Mouse (Mus musculus) stomach, embryonic 14.5 days (tissue): Measurements from ENCODE around the gene Prkcg. TPM values are rescaled to one million over a fixed set of nuclear protein-coding genes. Genes with fewer than 3 reads are reported as not detected.

Experiments
- ATAC-seq: fragments of 200-750 bp; cut with Nextera tagmentation; 2 replicates; pipeline ENCODE4 v1.8.0; 2017; ENCODE audit warnings: low read depth, moderate TSS enrichment; ENCODE audit not compliant: insufficient number of reproducible peaks, insufficient read depth, low FRiP score
- H3K27ac ChIP-seq: fragments of 300-500 bp; sonication (generic); 2 replicates; pipeline ENCODE4 v1.5.1; 2014; ENCODE audit warnings: mild to moderate bottlenecking, low read length, moderate library complexity, mixed read lengths
- H3K27me3 ChIP-seq: fragments of 300-500 bp; sonication (generic); 2 replicates; pipeline ENCODE4 v1.6.1; 2014; ENCODE audit warnings: low read length, control low read depth, mixed read lengths; ENCODE audit not compliant: control insufficient read depth, insufficient read depth
- H3K36me3 ChIP-seq: fragments of 300-500 bp; sonication (generic); 2 replicates; pipeline ENCODE4 v1.6.1; 2014; ENCODE audit warnings: mild to moderate bottlenecking, control low read depth, low read length, moderate library complexity, mixed read lengths; ENCODE audit not compliant: control insufficient read depth, insufficient read depth
- H3K4me1 ChIP-seq: fragments of 300-500 bp; sonication (generic); 2 replicates; pipeline ENCODE4 v1.6.1; 2014; ENCODE audit warnings: low read length, control low read depth, mixed read lengths; ENCODE audit not compliant: control insufficient read depth, insufficient read depth
- H3K4me2 ChIP-seq: fragments of 300-500 bp; sonication (generic); replicated peaks from 2 replicates; pipeline ENCODE4 v1.6.1; 2014; ENCODE audit warnings: low read depth, low read length, control low read depth
- H3K4me3 ChIP-seq: fragments of 300-500 bp; sonication (generic); 2 replicates; pipeline ENCODE4 v1.5.1; 2014; ENCODE audit warnings: low read depth, low read length, control low read depth
- H3K9ac ChIP-seq: fragments of 300-500 bp; sonication (generic); replicated peaks from 2 replicates; pipeline ENCODE4 v1.6.1; 2014; ENCODE audit warnings: low read depth, mild to moderate bottlenecking, control low read depth, low read length, moderate library complexity, mixed read lengths
- H3K9me3 ChIP-seq: fragments of 300-500 bp; sonication (generic); 2 replicates; pipeline ENCODE4 v1.6.1; 2016; ENCODE audit warnings: low read depth, low read length, control low read depth; ENCODE audit not compliant: control insufficient read depth
- WGBS: fragments of 180-500 bp; shearing (Covaris S2); extraction: QIAGEN DNeasy Blood & Tissue Kit; methylation state at CpG from one replicate; pipeline ENCODE4 v1.1.7; 2014; 5-methylcytosine and 5-hydroxymethylcytosine counted together
- polyA plus RNA-seq: library from polyadenylated mRNA; unstranded; fragments of >200 nt; fragmentation: Nextera tagmentation; extraction: Ambion mirVana; gene quantifications from 2 replicates; pipeline ENCODE4 v1.2.1, GENCODE M21; 2014

Prkcg gene
- 0.39 and 0.75 TPM in 2 replicates for polyA plus RNA-seq

DNA sequence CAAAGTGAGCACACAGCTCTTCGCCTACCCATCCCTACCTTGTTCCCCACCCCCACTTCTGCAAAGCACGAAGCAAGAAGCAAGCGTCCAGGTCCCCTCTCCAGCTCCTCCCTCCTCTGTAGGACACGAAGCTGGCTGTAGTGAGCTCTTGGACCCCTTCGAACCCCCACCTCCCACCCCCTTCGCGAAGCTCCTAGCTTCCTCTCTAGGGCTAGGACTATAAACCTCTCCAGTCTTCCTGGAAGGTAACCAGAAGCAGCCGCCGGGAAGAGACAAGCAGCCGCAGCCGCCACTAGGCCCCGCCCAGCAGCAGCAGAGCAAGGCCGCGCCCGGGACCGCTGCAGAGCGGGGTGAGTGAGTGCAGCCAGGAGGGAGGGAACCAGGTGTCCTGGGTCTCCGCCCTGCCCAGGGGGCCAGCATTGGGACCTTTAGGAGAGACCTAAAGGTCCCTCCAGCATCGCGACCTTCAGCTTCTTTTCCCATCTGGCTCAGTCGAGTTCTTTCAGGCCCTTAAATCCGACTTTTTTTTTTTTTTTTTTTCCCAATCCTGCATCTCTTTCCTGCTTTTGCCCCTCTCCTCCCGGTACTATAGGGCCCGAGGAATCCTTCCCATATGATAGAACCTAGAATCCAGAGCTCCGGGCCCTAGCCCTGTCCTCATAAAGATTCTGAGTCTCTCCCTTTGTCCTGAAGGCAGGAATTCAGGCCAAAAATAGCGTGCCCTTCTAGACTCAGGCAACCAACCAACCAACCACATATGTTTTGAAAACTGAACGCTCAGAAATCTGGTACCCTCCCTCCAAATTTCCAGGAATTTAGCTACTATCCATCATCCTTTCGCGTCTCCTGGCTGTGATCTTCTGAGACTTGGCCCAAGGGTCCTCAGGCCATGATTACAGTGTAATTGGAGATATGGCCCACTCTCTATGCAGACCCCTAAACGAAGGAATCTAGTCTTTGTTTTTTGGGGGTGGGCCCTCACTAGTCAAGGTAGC lies at the start of gene Prkcg, which contains the start of gene Myadm:
TSS of gene Prkcg (plus strand) at position 204 of the 995 bp plus-strand sequence.
TSS of gene Myadm (plus strand) at position 105 of the 995 bp plus-strand sequence.
- Histone ChIP-seq H3K4me2 (peak within 1 kb of the TSS; percentile 73), H3K27me3 (no peaks in the 10 kb centered on the region), H3K4me1 (peaks cover 25% of the 10 kb centered on the region; the same call in 1 of the 2 replicates), H3K27ac (peak within 1 kb of the TSS; percentile 97), H3K9me3 (no peaks in the 10 kb centered on the region), H3K4me3 (peak within 1 kb of the TSS; percentile 54), H3K36me3 (0 out of 2 replicates have a peak, but pooled peaks cover 6% of the 10 kb centered on the region), H3K9ac (peak within 1 kb of the TSS; percentile 52)
- peak; percentile 28 for ATAC-seq
- 1% methylated on average over 30 of the region's 30 CpGs for WGBS

DNA sequence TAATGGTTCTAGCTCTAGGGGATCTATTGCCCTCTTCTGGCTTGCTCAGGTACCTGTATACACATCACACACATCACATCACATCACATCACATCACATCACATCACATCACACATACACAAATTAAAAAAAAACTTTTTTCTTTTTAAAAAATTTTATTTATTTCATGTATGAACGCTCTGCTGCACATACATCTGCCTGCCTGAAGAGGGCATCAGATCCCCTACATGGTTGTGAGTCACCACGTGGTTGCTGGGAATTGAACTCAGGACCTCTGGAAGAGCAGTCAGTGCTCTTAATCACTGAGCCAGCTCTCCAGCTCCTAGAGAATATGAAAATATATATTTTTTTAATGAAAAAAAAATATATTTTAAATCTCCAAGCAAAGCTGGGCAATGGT lies 49.8 kb upstream of the Prkcg start:
- Histone ChIP-seq H3K4me1 (no peaks in the 10 kb centered on the region), H3K4me3 (no peak overlapping the region), H3K36me3 (no peaks in the 10 kb centered on the region), H3K27ac (no peak overlapping the region), H3K9me3 (no peaks in the 10 kb centered on the region), H3K9ac (no peak overlapping the region), H3K27me3 (no peaks in the 10 kb centered on the region), H3K4me2 (no peak overlapping the region)
- ATAC-seq = no peak
- WGBS = 67% methylated on average over 2 of the region's 2 CpGs

DNA sequence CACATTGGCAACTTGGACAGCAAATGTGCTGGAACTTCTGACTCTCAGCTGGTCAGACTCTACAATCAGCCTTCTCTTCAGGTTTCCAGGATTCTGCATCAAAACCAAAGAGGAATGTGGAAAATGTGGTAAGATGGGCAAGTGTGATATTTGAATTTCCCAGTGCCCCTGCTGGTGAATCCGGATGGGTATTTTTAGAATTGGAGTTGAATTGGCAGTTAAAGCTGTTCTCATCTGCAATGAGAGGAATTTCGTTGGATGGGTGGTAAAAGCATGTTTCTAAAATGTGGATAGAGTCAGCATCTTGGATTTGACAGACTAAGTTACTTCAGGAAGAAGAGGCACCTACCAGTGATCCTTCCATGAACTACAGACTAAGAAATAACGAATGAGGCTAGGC lies 28.3 kb upstream of the Prkcg start:
- Histone ChIP-seq H3K9me3 (no peaks in the 10 kb centered on the region), H3K4me3 (no peak overlapping the region), H3K27ac (no peak overlapping the region), H3K4me2 (no peak overlapping the region), H3K4me1 (no peaks in the 10 kb centered on the region), H3K36me3 (no peaks in the 10 kb centered on the region), H3K9ac (no peak overlapping the region), H3K27me3 (no peaks in the 10 kb centered on the region)
- ATAC-seq = no peak
- WGBS = 62% methylated on average over 3 of the region's 3 CpGs

DNA sequence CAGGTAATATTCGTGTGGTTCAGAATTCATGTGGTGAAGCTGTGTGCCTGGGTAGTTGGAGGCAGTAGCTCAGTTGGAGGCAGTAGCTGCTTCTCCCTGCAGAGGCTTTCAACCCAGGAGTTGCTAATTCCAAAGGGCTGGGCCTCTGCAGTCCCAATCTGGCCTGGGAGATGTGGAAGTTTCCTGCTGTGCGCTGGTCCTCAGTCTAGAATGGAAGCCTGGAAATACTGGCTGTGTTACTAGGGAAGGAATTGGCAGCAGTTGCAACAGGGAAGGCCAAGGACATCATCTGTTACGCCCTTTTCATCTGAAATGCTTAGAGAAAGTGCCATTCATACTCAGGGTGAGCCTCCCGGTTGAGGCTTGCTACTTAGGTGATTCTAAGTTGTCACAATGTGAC lies 27.5 kb upstream of the Prkcg start:
- Histone ChIP-seq H3K4me3 (no peak overlapping the region), H3K27ac (no peak overlapping the region), H3K27me3 (no peaks in the 10 kb centered on the region), H3K4me2 (no peak overlapping the region), H3K9me3 (no peaks in the 10 kb centered on the region), H3K9ac (no peak overlapping the region), H3K4me1 (no peaks in the 10 kb centered on the region), H3K36me3 (no peaks in the 10 kb centered on the region)
- no peak for ATAC-seq
- WGBS = 70% methylated on average over 4 of the region's 4 CpGs

DNA sequence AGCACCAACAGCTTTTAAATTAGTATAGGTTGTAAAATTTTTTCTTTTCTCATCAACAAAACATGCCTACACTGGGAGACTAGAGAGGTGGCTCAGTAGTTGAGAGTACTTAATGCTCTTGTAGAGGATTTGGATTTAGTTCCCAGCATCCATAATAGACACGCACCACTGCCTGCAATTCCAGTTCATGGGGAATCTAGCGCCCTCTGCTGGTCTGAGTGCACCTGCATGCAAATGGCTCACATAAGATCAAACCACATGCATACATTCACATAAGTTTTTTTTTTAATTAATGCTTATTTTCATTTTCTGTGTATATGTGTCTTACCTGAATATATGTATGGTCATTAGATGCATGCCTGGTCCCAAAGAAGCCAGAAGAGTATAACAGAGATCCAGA lies 26.2 kb upstream of the Prkcg start:
- Histone ChIP-seq H3K4me2 (no peak overlapping the region), H3K4me3 (no peak overlapping the region), H3K9ac (no peak overlapping the region), H3K4me1 (no peaks in the 10 kb centered on the region), H3K9me3 (no peaks in the 10 kb centered on the region), H3K36me3 (no peaks in the 10 kb centered on the region), H3K27me3 (no peaks in the 10 kb centered on the region), H3K27ac (no peak overlapping the region)
- no peak for ATAC-seq
- WGBS = 34% methylated on average over 2 of the region's 2 CpGs

DNA sequence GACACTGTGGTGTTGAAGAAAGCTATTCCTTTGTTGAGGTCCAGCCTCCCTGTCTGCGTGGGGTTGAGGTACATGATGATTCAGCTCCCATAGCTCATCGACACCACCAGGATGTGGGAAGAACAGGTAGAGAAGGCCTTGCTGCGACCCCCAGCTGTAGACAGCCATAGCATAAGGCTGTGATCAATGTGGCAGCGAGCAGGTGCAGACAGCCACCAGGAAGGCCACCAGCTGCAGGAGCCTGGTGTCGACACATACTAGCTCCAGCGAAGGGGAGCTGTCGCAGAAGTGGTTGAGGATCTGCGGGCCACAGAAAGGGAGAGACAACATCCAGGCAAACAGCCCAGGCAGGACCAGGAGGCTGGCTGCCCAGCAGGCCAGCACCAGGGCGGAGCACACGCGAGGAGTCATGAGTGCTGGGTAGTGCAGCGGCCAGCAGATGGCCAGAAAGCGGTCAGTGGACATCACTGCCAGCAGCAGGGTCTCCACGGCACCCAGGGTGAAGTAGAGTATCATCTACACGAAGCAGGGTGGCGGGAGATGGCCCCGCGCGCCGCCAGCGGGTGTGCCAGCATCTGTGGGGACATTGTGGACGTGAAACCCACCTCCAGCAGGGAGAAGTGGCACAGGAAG lies 24.5 kb upstream of the Prkcg start:
- 28% methylated on average over 22 of the region's 22 CpGs for WGBS
- no peak for ATAC-seq
- peak overlapping the region; percentile 8; the same call in 1 of the 2 replicates for H3K4me3 ChIP-seq

DNA sequence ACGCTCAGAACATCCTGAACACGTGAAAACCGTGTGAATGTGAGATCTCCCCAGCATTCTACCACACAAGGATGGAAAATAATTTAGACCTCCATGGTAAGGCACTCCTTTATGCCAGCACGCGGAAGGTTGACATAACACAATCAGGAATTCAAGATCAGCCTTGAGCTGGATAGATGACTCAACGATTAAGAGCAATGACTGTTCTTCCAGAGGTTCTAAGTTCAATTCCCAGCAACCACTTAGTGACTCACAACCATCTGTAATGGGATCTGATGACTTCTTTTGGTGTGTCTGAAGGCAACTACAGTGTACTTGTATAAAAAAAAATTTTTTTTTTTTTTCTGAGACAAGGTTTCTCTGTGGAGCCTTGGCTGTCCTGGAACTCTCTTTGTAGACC lies 23.7 kb upstream of the Prkcg start:
- Histone ChIP-seq H3K9ac (no peak overlapping the region), H3K4me2 (peak overlapping the region; percentile 20; the same call in 1 of the 2 replicates), H3K27me3 (no peaks in the 10 kb centered on the region), H3K27ac (no peak overlapping the region), H3K4me1 (no peaks in the 10 kb centered on the region), H3K36me3 (no peaks in the 10 kb centered on the region), H3K4me3 (no peak overlapping the region), H3K9me3 (no peaks in the 10 kb centered on the region)
- no peak for ATAC-seq
- 65% methylated on average over 6 of the region's 6 CpGs for WGBS

More for the DNA sequence above, 24.5 kb upstream of the Prkcg start:
- Histone ChIP-seq H3K9ac (no peak overlapping the region), H3K9me3 (no peaks in the 10 kb centered on the region), H3K4me2 (peak overlapping the region; percentile 20; the same call in 1 of the 2 replicates), H3K4me1 (no peaks in the 10 kb centered on the region), H3K27ac (no peak overlapping the region), H3K36me3 (no peaks in the 10 kb centered on the region), H3K27me3 (no peaks in the 10 kb centered on the region)

DNA sequence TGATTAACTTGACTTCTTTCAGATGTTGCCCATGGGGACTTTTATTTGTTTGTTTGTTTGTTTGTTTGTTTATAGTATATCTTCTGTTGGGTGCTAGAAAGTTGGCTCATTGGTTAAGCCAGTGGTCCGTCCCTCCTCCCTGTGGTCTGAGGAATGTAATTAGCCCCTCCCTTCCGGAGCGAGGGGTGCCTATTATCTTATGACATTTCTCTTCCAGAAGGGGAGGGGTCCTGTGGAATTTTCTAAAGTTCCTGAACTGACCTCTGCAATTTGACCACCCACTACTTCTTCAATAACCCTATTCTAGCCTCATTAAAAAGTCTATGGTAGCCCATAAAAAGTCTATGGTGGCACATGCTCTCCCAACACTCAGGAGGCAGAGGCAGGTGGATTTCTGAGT lies 21.7 kb upstream of the Prkcg start:
- Histone ChIP-seq H3K36me3 (no peaks in the 10 kb centered on the region), H3K27ac (no peak overlapping the region), H3K4me3 (no peak overlapping the region), H3K9ac (no peak overlapping the region), H3K4me2 (no peak overlapping the region), H3K9me3 (no peaks in the 10 kb centered on the region), H3K27me3 (no peaks in the 10 kb centered on the region), H3K4me1 (no peaks in the 10 kb centered on the region)
- WGBS = 82% methylated on average over 3 of the region's 3 CpGs
- ATAC-seq = no peak
